Mouse (Mus musculus): ENCODE data around the gene 9130023H24Rik.

Gene 9130023H24Rik

GRCm38 (mm10) chr7:128237927-128238778 is at the start of gene 9130023H24Rik:
Gene 9130023H24Rik, minus strand, starts transcription at chr7:128238031.
- peak; percentile 100 for DNase-seq

GRCm38 (mm10) chr7:128285060-128285459 is 47.2 kb upstream of the 9130023H24Rik start:
- no peak for DNase-seq

GRCm38 (mm10) chr7:128284047-128284446 is 46.2 kb upstream of the 9130023H24Rik start:
- no peak for DNase-seq

GRCm38 (mm10) chr7:128282532-128283244 is 44.9 kb upstream of the 9130023H24Rik start:
- no peak for DNase-seq

- no peak for DNase-seq
Observed at GRCm38 (mm10) chr7:128281765-128282164, 43.9 kb upstream of the 9130023H24Rik start.

GRCm38 (mm10) chr7:128279750-128280149 is 41.9 kb upstream of the 9130023H24Rik start:
- DNase-seq = no peak

- DNase-seq = no peak
Observed at GRCm38 (mm10) chr7:128276051-128276450, 38.2 kb upstream of the 9130023H24Rik start.

GRCm38 (mm10) chr7:128271496-128271895 is 33.7 kb upstream of the 9130023H24Rik start:
- peak; percentile 60 for DNase-seq

- peak; percentile 80 for DNase-seq
Observed at GRCm38 (mm10) chr7:128270431-128270850, 32.6 kb upstream of the 9130023H24Rik start.

- no peak for DNase-seq
Observed at GRCm38 (mm10) chr7:128267813-128268212, 30.0 kb upstream of the 9130023H24Rik start.

- no peak for DNase-seq
Observed at GRCm38 (mm10) chr7:128267391-128267790, 29.6 kb upstream of the 9130023H24Rik start.

- no peak for DNase-seq
Observed at GRCm38 (mm10) chr7:128266056-128266455, 28.2 kb upstream of the 9130023H24Rik start.

- no peak for DNase-seq
Observed at GRCm38 (mm10) chr7:128265411-128265810, 27.6 kb upstream of the 9130023H24Rik start, which contains the start of gene Slc5a2. Gene Slc5a2, plus strand, starts transcription at chr7:128265657.

GRCm38 (mm10) chr7:128256783-128257334 is 19.0 kb upstream of the 9130023H24Rik start:
- no peak for DNase-seq

- no peak for DNase-seq
Observed at GRCm38 (mm10) chr7:128255757-128256156, 17.9 kb upstream of the 9130023H24Rik start.

GRCm38 (mm10) chr7:128254978-128255377 is 17.1 kb upstream of the 9130023H24Rik start:
- no peak for DNase-seq

- peak; percentile 35 for DNase-seq
Observed at GRCm38 (mm10) chr7:128252609-128253008, 14.8 kb upstream of the 9130023H24Rik start.

GRCm38 (mm10) chr7:128251946-128252345 is 14.1 kb upstream of the 9130023H24Rik start:
- peak; percentile 70 for DNase-seq

GRCm38 (mm10) chr7:128249998-128250397 is 12.2 kb upstream of the 9130023H24Rik start:
- no peak for DNase-seq

GRCm38 (mm10) chr7:128248081-128249042 is 10.5 kb upstream of the 9130023H24Rik start:
- DNase-seq = peak; percentile 41

GRCm38 (mm10) chr7:128247443-128247842 is 9.6 kb upstream of the 9130023H24Rik start:
- DNase-seq = peak; percentile 87

Measured in cerebellum, adult 9-11 months (tissue).